Mouse (Mus musculus) WW6 (cell line): Measurements from ENCODE around the gene Cyp2t4.

Experiments used
- DNase-seq: peaks from one replicate; pipeline ENCODE4 v3.0.0-alpha.2; 2013; ENCODE audit warnings: low read depth, low spot score

Cyp2t4 gene

DNA sequence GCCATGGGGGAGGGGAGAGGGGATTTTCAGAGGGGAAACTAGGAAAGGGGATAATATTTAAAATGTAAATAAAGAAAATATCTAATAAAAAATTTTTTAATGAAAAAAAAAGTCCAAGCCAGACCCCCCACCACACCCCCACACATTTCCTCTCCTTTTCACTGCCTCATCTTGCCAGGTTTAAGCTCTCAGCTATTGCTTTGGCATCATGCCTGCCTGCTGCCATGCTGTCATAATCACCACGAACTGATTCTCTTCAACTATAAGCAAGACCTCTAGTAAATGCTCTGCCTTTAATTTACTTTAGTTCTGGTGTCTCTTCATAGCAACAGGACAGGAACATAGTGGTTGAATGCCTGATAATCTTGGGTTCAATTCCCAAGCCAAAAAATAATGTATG, 29.0 kb downstream of the Cyp2t4 start:
- DNase-seq: no peak

DNA sequence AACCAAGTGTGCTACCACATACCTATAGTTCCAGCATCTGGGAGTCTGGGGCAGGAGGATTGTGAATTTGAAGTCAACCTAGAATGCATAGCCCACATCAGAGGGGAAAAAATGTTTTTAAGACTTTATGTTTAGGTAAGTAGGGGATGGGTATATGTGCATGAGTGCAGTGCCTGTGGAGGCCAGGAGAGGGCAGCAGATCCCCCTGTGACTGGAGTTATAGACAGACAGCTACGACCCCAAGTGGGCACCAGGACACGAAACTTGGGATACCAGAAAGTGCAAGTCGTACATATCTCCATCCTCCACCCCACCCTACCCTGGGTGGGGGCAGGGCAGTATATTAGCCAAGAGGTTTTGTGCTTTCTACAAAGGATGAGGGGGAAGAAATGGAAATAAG, 31.4 kb downstream of the Cyp2t4 start:
- DNase-seq: peak; percentile 56

DNA sequence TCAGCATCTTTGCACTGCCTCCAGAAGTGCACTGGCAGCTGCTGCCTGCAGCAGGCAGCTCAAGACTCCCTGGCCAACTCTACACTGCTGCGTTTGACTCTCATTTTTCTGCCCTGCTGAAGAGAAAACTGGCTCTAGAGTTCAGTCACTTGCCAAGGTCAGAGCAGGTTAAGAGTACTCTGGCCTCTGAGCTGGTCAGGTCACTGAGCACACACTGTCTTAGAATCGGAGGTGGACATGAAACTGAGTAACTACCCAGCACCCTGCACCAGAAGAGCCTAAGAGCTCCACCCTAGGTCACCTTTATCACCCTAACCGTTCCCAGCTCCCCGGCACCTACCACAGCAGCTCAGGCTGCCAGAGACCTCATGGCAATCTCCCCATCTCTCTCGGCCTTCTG, 32.5 kb downstream of the Cyp2t4 start:
- DNase-seq: no peak

- peak; percentile 42 for DNase-seq
Measured at GRCm38 (mm10) chr7:27189271-27189931, 35.9 kb downstream of the Cyp2t4 start.

DNA sequence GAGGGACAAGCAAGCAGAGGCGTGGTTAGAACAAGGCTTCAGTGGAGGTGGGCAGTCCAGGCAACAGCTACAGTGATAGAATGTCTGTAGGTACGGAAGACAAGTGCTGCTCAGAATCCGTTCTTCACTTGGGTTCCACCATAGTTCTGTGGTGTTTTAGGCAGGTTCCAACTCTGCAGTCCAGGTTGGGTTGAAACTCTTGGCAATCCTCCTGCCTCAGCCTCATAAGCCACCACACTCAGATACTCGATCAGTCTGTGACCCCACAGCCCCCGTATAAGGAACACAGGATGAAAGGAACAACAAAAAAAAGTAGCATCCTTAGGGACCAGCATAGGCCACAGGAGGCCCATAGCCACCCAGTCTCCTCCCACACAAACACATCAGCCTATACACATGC, 38.9 kb downstream of the Cyp2t4 start:
- no peak for DNase-seq

GRCm38 (mm10) chr7:27193731-27194130, 40.2 kb downstream of the Cyp2t4 start:
- DNase-seq: no peak

GRCm38 (mm10) chr7:27195681-27196611, 42.4 kb downstream of the Cyp2t4 start, which contains the start of the genes BC024978 and Snrpa:
Gene BC024978, plus strand, starts transcription at chr7:27195781.
Gene Snrpa, minus strand, starts transcription at chr7:27196271.
- peak; percentile 94 for DNase-seq

GRCm38 (mm10) chr7:27197136-27197535, 43.6 kb downstream of the Cyp2t4 start:
- no peak for DNase-seq

GRCm38 (mm10) chr7:27197634-27198033, 44.1 kb downstream of the Cyp2t4 start:
- no peak for DNase-seq

DNA sequence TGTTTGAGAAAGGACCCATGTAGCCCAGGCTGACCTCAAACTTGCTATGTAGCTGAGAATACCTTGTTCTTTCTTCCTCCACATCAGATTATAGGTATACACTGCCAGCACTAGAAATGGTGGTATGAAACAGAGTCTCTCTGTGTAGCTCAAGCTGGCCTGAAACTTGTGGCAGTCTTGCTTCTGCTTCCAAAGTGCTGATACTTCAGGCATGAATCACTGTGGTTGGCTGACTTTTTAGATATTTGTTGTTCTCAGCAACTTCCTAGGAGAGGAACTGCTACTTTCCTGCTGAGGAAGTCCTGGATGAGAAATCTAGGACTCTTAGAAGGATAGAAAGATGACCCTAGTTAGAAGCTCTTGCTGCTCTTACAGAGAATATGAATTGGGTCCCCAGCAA, 44.8 kb downstream of the Cyp2t4 start:
- DNase-seq: no peak

GRCm38 (mm10) chr7:27198779-27199178, 45.3 kb downstream of the Cyp2t4 start:
- DNase-seq: no peak

DNA sequence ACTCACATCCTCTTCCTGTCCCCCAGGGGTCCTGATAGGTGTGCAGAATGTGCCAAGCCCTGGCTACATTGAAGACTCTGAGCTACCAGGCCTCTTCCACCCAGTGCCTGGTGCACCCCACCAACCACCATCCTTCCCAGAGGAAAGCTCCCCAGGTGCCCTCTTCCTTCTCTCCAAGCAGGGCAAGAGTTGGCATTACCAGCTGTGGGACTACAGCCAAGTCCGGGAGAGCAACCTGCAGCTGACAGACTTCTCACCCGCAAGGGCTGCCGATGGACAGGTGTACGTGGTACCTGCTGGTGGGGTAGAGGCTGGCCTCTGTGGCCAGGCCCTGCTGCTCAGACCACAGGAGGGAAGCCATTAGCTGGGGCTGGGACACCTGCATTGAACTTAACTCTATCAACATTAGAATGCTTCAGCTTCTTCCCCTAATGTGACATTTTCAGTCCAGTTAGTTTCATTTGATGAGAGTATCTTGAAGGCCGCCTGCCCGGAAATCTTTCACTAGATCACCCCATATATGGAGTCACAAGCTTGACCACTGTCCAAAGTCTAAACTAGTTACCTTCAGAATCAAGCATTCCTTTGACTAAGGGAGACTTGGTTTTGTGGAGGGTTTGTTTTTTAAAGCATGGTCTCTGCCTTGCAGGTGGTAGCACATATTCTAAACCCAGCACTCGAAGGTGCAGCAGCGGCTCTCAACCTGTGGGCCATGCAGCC, 50.4 kb downstream of the Cyp2t4 start:
- no peak for DNase-seq
